Mouse (Mus musculus) left cerebral cortex, postnatal 25 days (tissue): ENCODE measurements around the gene Lrrtm3. TPM values are rescaled to one million over a fixed set of nuclear protein-coding genes. Genes with fewer than 3 reads are reported as not detected.

Experiments used
- DNase-seq, 2 experiments: peaks; one replicate each; pipeline ENCODE4 v3.0.0; 2022; ENCODE audit warnings: low spot score in 2 of 2, mixed read lengths in 1 of 2
- intact Hi-C: fragments of 180-260 bp; cut with DNase I; formaldehyde crosslinking; loops from one replicate; pipeline ENCODE4 v1.15.1; 2025
- total RNA-seq, 2 experiments: library from RNA; stranded (reverse); gene quantifications; 2 replicates each; pipeline ENCODE4 v1.2.3; 2021

The Lrrtm3 gene
- total RNA-seq, result 10 to 100 TPM; 75.3 to 82.2 TPM

DNA sequence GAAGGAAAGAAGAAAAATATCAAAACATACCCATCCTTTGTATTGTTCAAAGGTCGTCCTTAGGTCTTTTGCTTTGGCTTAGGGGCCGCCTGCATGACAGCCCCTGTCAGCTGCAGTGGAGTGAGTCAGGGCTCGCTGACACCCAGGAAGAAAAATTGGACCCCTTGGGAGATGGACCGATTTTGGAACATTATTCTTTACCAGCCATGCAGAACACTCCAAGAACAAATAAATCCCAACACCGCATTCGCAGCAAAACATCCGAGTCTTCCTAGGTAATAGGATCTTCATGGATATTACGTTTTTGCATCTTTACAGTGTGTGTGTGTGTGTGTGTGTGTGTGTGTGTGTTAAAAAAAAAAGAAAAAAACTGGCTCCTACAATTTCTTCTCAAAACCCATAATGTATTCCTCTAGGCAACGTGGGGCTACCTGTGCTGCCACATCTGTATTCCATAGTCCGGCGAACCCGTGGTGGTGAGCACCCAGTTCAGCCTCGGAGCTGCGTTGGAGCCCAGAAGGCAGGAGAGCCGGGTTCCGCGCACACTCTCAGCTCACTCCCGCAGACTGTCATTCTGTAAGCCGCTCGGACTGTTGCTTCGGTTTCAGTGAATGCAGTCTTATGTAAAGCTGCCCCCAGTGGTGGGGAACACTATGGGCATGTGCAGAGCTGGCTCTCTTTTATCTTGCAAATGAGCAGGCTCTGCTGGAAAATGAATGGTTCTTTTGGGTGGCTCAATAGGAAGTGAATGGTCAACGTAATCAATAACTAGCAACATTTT is at the start of gene Lrrtm3:
Lrrtm3 (minus strand) TSS at position 598 of the 781 bp plus-strand sequence.
- intact Hi-C loops, result loop anchor here (5.0 to 10.0 kb wide), 7 partner anchors 127 to 1677 kb away; partner anchors contain the start of gene Gm7075
- peak; percentile 87 to 95 for DNase-seq

DNA sequence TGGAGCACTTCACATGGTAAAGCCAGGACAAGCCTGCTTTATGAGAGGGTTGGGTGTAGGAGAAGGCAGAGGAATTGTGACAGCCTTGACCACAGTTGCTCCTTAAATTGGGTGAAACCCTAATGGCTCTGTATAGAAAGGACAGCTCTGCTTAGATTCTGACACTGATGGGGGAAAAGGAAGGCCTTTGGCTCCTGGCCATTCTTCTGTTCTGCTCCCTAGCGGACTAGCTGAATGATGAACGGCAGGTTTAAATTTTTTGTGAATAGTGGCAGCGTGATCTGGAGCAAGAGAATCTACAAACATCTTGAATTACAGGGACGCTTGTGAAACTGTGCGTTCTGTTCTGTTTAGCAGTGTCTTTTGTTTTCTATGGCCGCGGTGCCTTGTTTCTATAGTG is 45.4 kb upstream of the Lrrtm3 start:
- no peak for DNase-seq
- intact Hi-C loops, result no loop called here

DNA sequence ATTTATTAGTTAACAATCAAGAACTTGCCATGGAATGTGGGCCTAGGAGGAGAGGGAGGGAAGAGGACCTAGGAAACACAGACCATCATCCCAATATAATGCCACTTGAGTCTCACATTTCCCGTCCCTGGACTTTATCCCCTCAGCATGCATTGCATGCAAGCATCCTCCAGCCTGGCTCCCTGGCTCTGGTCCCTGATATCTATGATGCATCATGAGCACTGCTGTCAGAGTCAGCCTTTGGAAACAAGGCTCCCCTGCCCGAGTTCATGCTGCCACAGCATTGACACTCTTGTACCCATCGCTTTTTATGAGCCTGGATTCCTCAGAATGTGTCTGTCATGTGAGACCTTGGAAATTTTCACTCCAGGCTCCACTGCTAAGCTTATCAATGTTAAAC is 43.4 kb upstream of the Lrrtm3 start:
- DNase-seq, result no peak
- intact Hi-C loops, result no loop called here

- intact Hi-C loops, result no loop called here
- DNase-seq, result no peak
Observed at GRCm38 (mm10) chr10:64130397-64131150, 40.5 kb upstream of the Lrrtm3 start.

- intact Hi-C loops, result no loop called here
- no peak for DNase-seq
Observed at GRCm38 (mm10) chr10:64118833-64119232, 28.8 kb upstream of the Lrrtm3 start.

DNA sequence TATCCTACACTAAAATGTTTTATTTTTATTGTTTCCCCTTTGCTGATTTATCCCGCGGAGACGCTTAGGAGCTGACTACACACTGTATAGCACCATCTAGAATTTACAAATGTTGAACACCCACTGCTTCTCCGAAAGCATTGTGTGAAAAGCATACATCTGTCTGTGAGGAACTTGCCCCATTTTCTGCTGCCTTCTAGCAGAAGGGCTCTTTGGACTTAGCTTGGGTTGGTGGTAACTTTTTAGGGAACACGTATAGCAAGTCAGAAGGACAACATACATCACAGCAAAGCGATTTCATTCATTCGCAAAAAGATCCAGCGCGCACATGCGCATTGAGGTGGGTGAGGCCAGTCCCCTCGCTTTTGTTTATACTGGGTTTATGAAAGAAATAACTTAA is 25.2 kb upstream of the Lrrtm3 start:
- intact Hi-C loops, result no loop called here
- DNase-seq, result peak in 1 of 2 experiments; percentile 78

DNA sequence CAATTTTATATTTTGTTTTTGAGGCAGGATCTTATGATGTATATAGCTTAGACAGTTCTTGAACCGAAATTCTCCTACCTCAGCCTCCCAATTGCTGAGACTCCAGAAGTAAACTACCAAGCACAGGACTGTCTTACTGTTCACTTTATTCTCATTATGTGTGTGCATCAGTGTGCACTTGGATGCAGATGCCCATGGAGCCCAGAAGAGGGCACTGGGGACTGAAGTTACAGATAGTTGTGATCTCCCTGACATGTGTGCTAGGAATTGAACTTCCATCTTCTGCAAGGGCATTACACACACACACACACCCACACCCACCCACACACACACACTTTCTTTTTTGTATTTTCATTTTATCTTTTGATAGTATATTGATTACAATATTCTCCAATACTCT is 6.5 kb upstream of the Lrrtm3 start:
- intact Hi-C loops, result no loop called here
- DNase-seq, result no peak

- peak; percentile 35 to 47 for DNase-seq
- intact Hi-C loops, result loop anchor here (5.0 to 10.0 kb wide), 7 partner anchors 128 to 1678 kb away; partner anchors contain the start of gene Gm7075
Observed at GRCm38 (mm10) chr10:64088774-64089460, 1.2 kb downstream of the Lrrtm3 start.

DNA sequence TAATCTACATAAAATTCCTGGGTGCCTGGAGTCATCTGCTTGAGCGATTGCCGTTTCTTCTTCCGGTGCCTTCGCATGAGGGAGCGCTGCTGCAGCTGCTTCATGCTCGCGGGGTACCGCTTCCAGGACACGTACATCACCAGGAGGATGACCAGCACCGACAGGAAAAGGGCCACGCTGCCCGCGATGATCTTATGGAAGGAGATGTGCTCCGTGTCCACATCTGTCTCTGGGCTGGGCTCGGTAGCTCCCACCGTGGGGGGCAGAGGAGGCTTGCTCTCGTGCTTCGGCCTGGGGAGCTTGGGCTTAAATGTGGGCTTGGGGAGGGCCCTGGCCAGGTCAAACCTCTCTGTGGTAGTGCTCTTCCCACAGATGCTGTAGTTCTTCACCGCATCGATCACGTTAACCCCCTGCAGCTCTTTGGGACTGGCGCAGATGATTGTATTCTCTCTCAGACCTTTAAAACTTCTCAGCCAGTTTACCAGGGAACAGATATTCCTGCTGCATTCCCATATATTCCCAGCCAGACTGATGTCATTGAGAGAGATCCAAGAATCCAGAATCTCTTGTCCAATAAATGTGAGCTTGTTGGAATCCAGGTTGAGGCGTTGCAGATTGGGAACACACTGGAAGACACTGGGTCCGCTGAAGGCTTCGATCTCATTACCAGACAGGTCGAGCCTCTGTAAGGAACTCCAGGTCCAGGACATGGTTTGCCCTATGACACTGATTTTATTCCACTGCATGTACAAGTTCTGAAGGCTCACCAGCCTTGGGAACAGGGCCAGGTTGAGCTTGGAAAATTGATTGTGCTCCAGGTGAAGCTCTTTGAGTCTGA is 1.9 kb downstream of the Lrrtm3 start:
- intact Hi-C loops, result loop anchor here (5.0 to 10.0 kb wide), 7 partner anchors 129 to 1679 kb away; partner anchors contain the start of gene Gm7075

GRCm38 (mm10) chr10:64087521-64087920 is 2.6 kb downstream of the Lrrtm3 start:
- no peak for DNase-seq
- intact Hi-C loops, result loop anchor here (5.0 to 10.0 kb wide), 7 partner anchors 130 to 1680 kb away; partner anchors contain the start of gene Gm7075

More for the DNA sequence above, 1.9 kb downstream of the Lrrtm3 start:
- peak; percentile 42 to 49 for DNase-seq

GRCm38 (mm10) chr10:64086567-64087391 is 3.3 kb downstream of the Lrrtm3 start:
- DNase-seq, result peak; percentile 27 to 36
- intact Hi-C loops, result loop anchor here (5.0 to 10.0 kb wide), 7 partner anchors 131 to 1681 kb away; partner anchors contain the start of gene Gm7075

DNA sequence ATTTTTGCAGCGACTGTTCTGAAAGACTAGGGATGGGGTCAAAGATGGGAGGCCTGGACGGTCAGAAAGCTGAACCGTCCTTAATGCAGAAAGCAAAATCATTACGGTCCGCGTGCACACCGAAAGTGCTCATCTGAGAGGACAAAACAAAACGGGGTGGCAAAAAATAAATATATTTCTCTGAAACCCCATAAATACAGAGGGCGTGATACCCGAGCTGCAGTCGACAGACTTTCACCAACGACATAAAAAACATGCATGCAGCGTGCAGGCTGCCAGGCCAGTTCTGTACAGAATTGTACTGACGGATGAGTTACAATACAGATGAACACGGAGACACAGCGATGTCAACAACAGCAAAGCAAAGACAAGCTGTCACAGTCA is 3.9 kb downstream of the Lrrtm3 start:
- peak in 1 of 2 experiments; percentile 25 for DNase-seq

DNA sequence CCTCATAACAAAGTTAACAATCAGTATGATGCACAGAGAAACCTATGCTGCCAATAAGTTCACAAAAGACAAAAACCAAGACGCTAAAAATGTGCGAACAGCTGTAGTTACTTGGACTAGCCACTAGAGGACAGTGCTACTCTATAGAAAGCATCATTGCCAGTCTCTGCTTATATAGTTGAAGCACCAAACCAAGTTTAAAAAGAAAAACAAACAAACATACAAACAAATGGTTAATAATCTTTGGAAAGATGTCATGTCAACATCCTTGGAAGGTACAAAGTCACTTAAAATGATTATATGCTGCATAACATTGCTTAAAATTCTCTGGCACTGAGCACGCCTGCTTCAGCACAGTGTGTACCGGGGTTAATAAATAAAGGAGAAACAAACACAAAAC is 5.6 kb downstream of the Lrrtm3 start:
- DNase-seq, result peak; percentile 55 to 60
- intact Hi-C loops, result loop anchor here (2.0 to 10.0 kb wide), 5 partner anchors 190 to 1140 kb away; partner anchors contain the start of gene Gm7075

More for the DNA sequence above, 3.9 kb downstream of the Lrrtm3 start:
- intact Hi-C loops, result loop anchor here (5.0 to 10.0 kb wide), 7 partner anchors 131 to 1681 kb away; partner anchors contain the start of gene Gm7075

DNA sequence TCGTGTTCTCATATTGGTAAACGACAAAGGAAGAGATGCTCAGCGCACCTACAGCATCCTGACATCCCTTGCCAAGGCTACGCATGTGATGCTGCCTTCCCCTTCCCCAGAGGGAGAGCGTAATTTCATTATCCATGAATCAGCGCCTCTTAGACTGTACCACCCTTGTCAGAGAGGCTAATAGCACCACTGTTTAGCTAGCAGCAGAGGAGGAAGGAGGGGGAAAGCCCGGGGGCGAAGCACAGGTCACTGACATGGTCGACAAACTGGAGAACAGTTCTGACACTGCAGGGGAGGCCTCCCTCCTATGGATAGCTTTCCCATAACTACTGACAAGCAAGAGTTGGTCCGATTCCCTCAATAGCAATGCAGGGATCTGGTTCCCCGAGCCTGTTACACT is 6.3 kb downstream of the Lrrtm3 start:
- intact Hi-C loops, result loop anchor here (2.0 to 10.0 kb wide), 5 partner anchors 191 to 1141 kb away; partner anchors contain the start of gene Gm7075
- DNase-seq, result peak; percentile 14 to 40

- intact Hi-C loops, result loop anchor here (10.0 kb wide), 4 partner anchors 192 to 1142 kb away; partner anchors contain the start of gene Gm7075
- no peak for DNase-seq
Observed at GRCm38 (mm10) chr10:64082345-64082744, 7.7 kb downstream of the Lrrtm3 start.

DNA sequence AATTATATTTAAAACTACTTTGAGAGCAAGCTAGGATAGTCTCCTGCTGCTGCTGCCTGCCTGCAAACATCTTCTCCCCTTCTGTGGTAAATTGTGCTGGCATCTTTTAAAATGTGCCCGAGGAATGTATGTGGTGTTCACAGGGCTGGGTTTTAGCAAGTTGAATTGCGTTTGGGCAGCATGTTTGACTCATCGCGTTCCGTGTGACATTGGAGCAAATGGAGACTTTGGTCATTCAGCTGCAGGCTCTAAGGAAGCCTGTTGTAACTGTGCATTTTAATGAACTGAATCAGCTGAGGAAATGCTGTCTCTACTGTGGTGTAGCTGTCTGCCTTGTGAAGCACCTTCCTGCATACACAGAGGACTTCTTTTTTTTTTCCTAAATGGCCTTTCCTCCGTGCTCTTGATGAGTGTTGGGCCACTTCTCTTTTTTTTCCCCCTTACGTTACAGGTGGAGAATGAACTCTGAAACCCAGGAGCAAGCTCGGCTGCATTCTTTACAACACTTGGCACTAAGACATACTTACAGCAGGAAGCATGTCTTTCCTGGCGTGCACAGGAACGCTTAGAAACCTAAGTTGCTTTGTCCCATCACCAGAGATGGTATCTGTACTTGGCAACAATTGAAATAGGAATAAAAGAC is 13.5 kb downstream of the Lrrtm3 start:
- peak in 1 of 2 experiments; percentile 47 for DNase-seq
- intact Hi-C loops, result no loop called here

- peak; percentile 70 to 91 for DNase-seq
- intact Hi-C loops, result no loop called here
Observed at GRCm38 (mm10) chr10:64075944-64076343, 14.1 kb downstream of the Lrrtm3 start.
